Mouse (Mus musculus) embryonic facial prominence, embryonic 14.5 days (tissue): ENCODE measurements at regions not wholly inside any gene's neighbourhood (a gene's known extent, or its start where the extent isn't known, plus 50 kb on each side); places are given as distances from the start of the nearest gene placed in this dataset.

Experiments
- ATAC-seq: fragments of 200-750 bp; cut with Nextera tagmentation; 2 replicates; pipeline ENCODE4 v1.8.0; 2017; ENCODE audit warnings: low read depth, moderate number of reproducible peaks, moderate TSS enrichment
- DNase-seq: peaks from one replicate; pipeline ENCODE4 v3.0.0-alpha.2; 2015; ENCODE audit warnings: low spot score
- H3K27ac ChIP-seq: fragments of 300-500 bp; sonication (generic); replicated peaks from 2 replicates; pipeline ENCODE4 v1.5.1; 2014; ENCODE audit warnings: low read depth, mild to moderate bottlenecking, low read length, moderate library complexity
- H3K27me3 ChIP-seq: fragments of 300-500 bp; sonication (generic); replicated peaks from 2 replicates; pipeline ENCODE4 v1.6.1; 2014; ENCODE audit warnings: low read length; ENCODE audit not compliant: control insufficient read depth, insufficient read depth
- H3K36me3 ChIP-seq: fragments of 300-500 bp; sonication (generic); 2 replicates; pipeline ENCODE4 v1.6.1; 2014; ENCODE audit warnings: low read length, mixed read lengths; ENCODE audit not compliant: control insufficient read depth, insufficient read depth
- H3K4me1 ChIP-seq: fragments of 300-500 bp; sonication (generic); 2 replicates; pipeline ENCODE4 v1.6.1; 2014; ENCODE audit warnings: antibody characterized with exemption, low read length; ENCODE audit not compliant: control insufficient read depth, insufficient read depth
- H3K4me2 ChIP-seq: fragments of 300-500 bp; sonication (generic); 2 replicates; pipeline ENCODE4 v1.6.1; 2014; ENCODE audit warnings: low read depth, mild to moderate bottlenecking, low read length, moderate library complexity, mixed read lengths
- H3K4me3 ChIP-seq: fragments of 300-500 bp; sonication (generic); 2 replicates; pipeline ENCODE4 v1.5.1; 2014; ENCODE audit warnings: low read depth, mild to moderate bottlenecking, low read length
- H3K9ac ChIP-seq: fragments of 300-500 bp; sonication (generic); 2 replicates; pipeline ENCODE4 v1.6.1; 2014; ENCODE audit warnings: low read depth, mild to moderate bottlenecking, low read length, moderate library complexity, mixed read lengths
- H3K9me3 ChIP-seq: fragments of 300-500 bp; sonication (generic); 2 replicates; pipeline ENCODE4 v1.6.1; 2016; ENCODE audit warnings: low read length; ENCODE audit not compliant: control insufficient read depth
- WGBS: fragments of 180-500 bp; shearing (Covaris S2); extraction: QIAGEN DNeasy Blood & Tissue Kit; methylation state at CpG from one replicate; pipeline ENCODE4 v1.1.7; 2014; 5-methylcytosine and 5-hydroxymethylcytosine counted together

DNA sequence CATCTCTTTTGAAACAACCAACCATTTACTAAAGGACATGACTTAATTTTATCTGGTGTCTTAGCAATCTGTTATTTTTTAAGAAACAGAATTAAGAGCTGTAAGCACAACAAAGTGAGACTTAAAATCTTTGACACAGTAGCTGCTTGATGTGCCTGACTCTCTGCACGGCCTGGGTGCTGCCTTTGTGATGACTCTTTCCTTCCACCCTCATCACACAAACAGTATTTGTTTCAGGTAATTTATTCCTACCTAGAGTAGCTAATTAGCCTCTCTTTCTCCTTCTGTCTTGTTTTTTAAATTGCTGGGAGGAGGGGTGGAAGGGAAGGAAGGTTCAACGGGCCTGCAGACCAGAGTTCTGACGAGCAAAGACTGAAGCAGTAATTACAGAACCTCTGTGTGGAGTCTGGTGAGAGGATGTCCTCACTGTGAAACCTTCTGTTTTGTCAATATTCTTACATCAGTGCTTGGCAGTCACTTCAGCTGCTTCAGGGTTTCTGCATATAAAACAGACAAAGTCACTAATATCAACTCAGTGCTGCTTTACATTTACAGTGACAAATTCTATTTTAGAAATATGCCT is 829.6 kb downstream of the D3Ertd751e start:
- ATAC-seq: no peak
- no peak overlapping the region for H3K4me3 ChIP-seq
- WGBS: 29% methylated on average over 3 of the region's 3 CpGs

DNA sequence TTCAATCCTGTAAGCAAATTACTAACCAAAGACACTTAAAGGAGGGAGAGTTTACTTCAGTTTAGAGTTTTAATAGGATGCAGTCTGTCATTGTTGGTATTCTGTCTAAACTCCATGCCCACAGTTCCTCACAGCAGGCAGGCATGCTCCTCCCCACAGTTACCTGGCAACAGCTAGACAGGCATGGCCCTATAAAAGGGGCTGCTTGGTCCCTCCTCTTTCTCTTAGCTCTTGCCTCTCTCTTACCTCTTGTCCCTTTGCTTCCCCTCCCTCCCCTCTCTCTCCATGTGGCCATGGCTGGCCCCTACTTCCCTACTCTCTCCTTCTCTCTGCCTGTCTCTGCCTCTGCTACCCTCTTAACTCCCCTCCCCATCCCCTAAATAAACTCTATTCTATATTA is 830.7 kb downstream of the D3Ertd751e start:
- DNase-seq: no peak

More for the DNA sequence above, 829.6 kb downstream of the D3Ertd751e start:
- peak; percentile 6 for DNase-seq
- Histone ChIP-seq H3K27me3 (no peaks in the 10 kb centered on the region), H3K9me3 (no peaks in the 10 kb centered on the region), H3K4me1 (no peaks in the 10 kb centered on the region), H3K9ac (no peak overlapping the region), H3K36me3 (no peaks in the 10 kb centered on the region), H3K27ac (no peak overlapping the region), H3K4me2 (no peak overlapping the region)

DNA sequence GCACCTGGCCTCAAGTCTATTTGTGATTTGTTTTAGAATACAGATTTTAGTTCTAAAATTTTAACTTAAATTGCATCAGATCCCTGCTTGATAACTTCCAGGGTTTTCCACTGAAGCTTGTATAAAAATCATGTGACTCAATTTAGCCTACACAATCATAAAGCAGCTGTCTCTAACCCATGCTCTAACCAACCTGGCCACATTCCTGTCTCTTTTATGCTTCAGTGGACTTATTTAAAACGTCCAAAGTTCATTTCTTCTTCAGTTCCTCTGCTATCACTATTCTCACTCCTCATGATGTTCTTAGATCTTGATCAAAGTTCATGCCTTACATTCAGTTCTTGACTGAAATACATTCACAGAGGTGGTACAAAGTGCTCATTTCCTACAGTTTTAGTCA is 839.9 kb downstream of the D3Ertd751e start:
- Histone ChIP-seq H3K27ac (no peak overlapping the region), H3K9me3 (no peaks in the 10 kb centered on the region), H3K4me2 (no peak overlapping the region), H3K36me3 (no peaks in the 10 kb centered on the region), H3K4me1 (no peaks in the 10 kb centered on the region), H3K27me3 (no peaks in the 10 kb centered on the region), H3K9ac (no peak overlapping the region), H3K4me3 (no peak overlapping the region)
- no peak for ATAC-seq
- no peak for DNase-seq
- WGBS: 18% methylated on average over 1 of the region's 1 CpGs

More for the DNA sequence above, 830.7 kb downstream of the D3Ertd751e start:
- Histone ChIP-seq H3K27ac (no peak overlapping the region), H3K4me1 (no peaks in the 10 kb centered on the region), H3K4me2 (no peak overlapping the region), H3K36me3 (no peaks in the 10 kb centered on the region), H3K4me3 (no peak overlapping the region), H3K27me3 (no peaks in the 10 kb centered on the region), H3K9me3 (no peaks in the 10 kb centered on the region), H3K9ac (no peak overlapping the region)
- no peak for ATAC-seq

DNA sequence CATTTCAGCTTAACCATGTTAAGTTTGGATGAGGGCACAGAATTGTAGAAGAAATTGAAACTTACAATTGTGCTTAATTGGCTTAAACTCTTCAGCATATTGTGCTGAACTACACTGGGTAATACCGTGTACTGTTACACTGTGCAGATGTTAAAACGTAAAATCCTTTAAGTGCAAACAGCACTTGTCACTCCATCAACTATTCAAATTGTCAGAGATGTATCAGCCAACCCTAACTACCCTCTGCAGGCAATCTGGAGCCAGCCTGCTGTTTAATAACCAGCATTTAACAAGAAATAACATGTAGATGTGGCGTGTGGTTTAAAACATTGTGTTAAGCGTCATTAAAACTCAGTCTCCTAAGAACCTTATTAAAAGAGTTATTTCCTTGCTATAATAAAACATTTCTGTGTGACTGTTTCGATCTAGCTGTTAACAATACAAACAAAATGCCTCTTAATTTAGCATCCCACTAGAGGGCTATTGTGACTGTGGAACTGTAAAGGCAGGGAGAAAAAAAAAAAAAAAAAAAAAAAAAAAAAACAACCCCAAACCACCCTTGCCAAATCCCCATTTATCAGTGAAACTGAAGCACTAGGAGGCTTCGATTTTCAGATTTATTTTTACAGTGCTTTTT is 845.0 kb downstream of the D3Ertd751e start:
- Histone ChIP-seq H3K27me3 (no peaks in the 10 kb centered on the region), H3K9me3 (no peaks in the 10 kb centered on the region), H3K9ac (no peak overlapping the region), H3K36me3 (no peaks in the 10 kb centered on the region), H3K4me2 (no peak overlapping the region), H3K4me1 (no peaks in the 10 kb centered on the region), H3K27ac (no peak overlapping the region), H3K4me3 (no peak overlapping the region)
- DNase-seq (peak; percentile 7), ATAC-seq (no peak)
- 62% methylated on average over 6 of the region's 6 CpGs for WGBS

DNA sequence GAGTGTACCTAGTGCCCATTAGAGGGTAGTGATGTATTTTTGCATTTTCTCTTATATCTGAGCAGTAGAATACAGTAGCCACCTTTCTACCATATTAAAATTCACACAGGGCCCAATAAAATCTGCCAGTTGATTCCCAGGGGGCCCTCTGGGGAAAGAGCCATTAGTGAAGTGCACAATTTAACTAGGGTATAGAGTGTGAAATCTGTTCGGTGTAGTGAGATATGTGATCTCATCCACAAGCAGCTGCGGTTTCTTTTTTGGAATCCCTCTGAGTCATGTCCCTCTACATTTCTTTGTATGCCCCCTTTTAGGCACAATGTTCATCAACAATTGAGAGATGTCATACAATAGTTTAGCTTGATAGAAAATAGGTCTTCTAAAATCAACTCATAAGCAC is 847.1 kb downstream of the D3Ertd751e start:
- no peak overlapping the region for H3K27ac ChIP-seq
- WGBS: 78% methylated on average over 2 of the region's 2 CpGs

DNA sequence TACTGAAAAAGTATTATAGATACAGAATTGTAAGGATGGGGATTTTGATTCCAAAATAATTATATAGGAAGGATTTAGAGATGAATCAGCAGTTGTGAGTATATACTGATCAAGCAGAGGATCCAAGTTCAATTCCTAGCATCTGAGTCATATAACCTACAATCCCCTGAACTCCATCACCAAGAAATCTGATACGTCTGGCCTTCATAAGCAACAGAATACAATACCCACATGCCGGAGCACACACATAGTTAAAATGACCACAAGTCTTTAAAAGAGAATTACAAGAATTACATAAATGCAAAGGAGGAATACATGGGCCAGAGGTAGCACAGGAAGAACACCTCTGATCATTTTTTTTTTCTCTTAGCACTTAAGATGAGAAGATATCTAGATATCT is 847.7 kb downstream of the D3Ertd751e start:
- H3K36me3 ChIP-seq: no peaks in the 10 kb centered on the region
- H3K9ac ChIP-seq: no peak overlapping the region
- no peaks in the 10 kb centered on the region for H3K4me1 ChIP-seq
- ATAC-seq: no peak
- no peaks in the 10 kb centered on the region for H3K9me3 ChIP-seq
- H3K4me3 ChIP-seq: no peak overlapping the region
- WGBS: 64% methylated on average over 2 of the region's 2 CpGs
- no peaks in the 10 kb centered on the region for H3K27me3 ChIP-seq
- H3K27ac ChIP-seq: no peak overlapping the region
- no peak overlapping the region for H3K4me2 ChIP-seq
- DNase-seq: no peak

More for the DNA sequence above, 847.1 kb downstream of the D3Ertd751e start:
- ATAC-seq (0 out of 2 replicates have a peak, but pooled peaks have one; percentile 18), DNase-seq (no peak)
- Histone ChIP-seq H3K9ac (no peak overlapping the region), H3K36me3 (no peaks in the 10 kb centered on the region), H3K4me1 (no peaks in the 10 kb centered on the region), H3K4me2 (no peak overlapping the region), H3K4me3 (no peak overlapping the region), H3K9me3 (no peaks in the 10 kb centered on the region), H3K27me3 (no peaks in the 10 kb centered on the region)

DNA sequence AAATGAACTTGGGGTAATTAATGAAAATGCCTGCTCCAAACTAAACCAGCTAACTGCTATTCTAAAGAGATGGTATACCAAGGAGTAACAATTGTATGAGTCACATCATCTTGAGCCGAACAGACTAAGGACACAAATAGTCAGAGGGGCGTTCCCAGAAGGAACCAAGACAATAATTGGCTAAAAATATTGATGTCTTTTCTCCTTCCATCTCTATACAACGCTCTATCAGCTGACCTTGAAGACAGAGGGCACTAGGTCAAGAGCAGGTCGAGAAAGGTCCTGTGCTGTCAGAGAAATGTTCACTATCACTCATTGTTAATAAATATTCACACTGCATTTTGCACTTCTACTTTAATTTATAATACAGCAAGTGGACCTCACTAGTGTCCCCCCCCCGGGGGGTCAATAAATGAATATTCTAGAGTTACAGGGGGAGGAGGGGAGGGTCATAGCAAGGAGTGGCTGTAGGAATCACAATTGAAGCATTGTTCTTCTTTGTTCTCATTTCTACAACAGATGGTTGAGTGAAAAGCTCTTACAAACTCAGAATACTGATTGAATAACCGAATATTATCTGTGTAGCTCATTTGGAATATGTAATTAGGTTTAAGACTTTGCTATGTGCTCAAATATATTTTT is 851.5 kb downstream of the D3Ertd751e start:
- Histone ChIP-seq H3K36me3 (no peaks in the 10 kb centered on the region), H3K27me3 (no peaks in the 10 kb centered on the region), H3K27ac (no peak overlapping the region), H3K4me1 (no peaks in the 10 kb centered on the region), H3K9ac (no peak overlapping the region), H3K9me3 (no peaks in the 10 kb centered on the region), H3K4me3 (no peak overlapping the region), H3K4me2 (no peak overlapping the region)
- DNase-seq: no peak
- WGBS: 73% methylated on average over 6 of the region's 6 CpGs
- ATAC-seq: no peak

DNA sequence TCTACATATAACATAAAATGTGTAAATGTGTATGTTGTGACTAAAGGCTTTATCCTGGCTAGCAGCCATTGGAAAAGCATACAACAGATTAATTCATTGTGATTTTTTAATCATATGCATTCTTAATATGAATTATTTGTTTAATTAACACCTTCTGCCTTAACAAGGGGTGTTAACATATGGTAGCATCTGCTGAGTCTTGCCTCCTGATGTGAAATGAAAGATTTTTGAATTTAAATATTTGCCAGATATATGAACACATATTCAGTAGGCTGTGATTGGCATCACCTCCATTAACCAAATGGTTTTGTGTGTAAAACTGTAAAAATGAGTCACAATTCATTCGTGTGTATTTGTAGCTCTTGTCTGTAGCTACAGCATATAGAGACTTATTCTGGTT is 854.3 kb downstream of the D3Ertd751e start:
- Histone ChIP-seq H3K4me1 (no peaks in the 10 kb centered on the region), H3K27me3 (no peaks in the 10 kb centered on the region), H3K9me3 (no peaks in the 10 kb centered on the region), H3K4me3 (no peak overlapping the region), H3K9ac (no peak overlapping the region), H3K36me3 (no peaks in the 10 kb centered on the region), H3K27ac (no peak overlapping the region), H3K4me2 (no peak overlapping the region)
- WGBS: 84% methylated on average over 1 of the region's 1 CpGs
- DNase-seq (no peak), ATAC-seq (no peak)
